Mouse (Mus musculus) kidney, adult 9 months (tissue): Measurements from ENCODE around the gene Sacs.

Experiments used
- DNase-seq: peaks from one replicate; pipeline ENCODE4 v3.0.0; 2022

Gene Sacs

GRCm38 (mm10) chr14:61161367-61162334, 23.4 kb downstream of the Sacs start:
- DNase-seq: no peak

- no peak for DNase-seq
These were observed 26.2 kb downstream of the Sacs start for GRCm38 (mm10) chr14:61164461-61164860.

GRCm38 (mm10) chr14:61165929-61166328, 27.7 kb downstream of the Sacs start:
- DNase-seq: no peak

GRCm38 (mm10) chr14:61171261-61171970, 33.2 kb downstream of the Sacs start:
- no peak for DNase-seq

- DNase-seq: peak; percentile 98
These were observed 34.4 kb downstream of the Sacs start for GRCm38 (mm10) chr14:61172548-61173158.

- peak; percentile 38 for DNase-seq
These were observed 35.0 kb downstream of the Sacs start for GRCm38 (mm10) chr14:61173229-61173628.

GRCm38 (mm10) chr14:61191904-61192303, 53.6 kb downstream of the Sacs start:
- DNase-seq: no peak

GRCm38 (mm10) chr14:61192326-61192725, 54.1 kb downstream of the Sacs start:
- no peak for DNase-seq

GRCm38 (mm10) chr14:61194416-61194815, 56.2 kb downstream of the Sacs start:
- no peak for DNase-seq

GRCm38 (mm10) chr14:61210111-61210510, 71.9 kb downstream of the Sacs start:
- no peak for DNase-seq

- DNase-seq: no peak
These were observed 73.5 kb downstream of the Sacs start for GRCm38 (mm10) chr14:61211754-61212153.

- no peak for DNase-seq
These were observed 82.9 kb downstream of the Sacs start for GRCm38 (mm10) chr14:61221166-61221565.

- no peak for DNase-seq
These were observed 84.2 kb downstream of the Sacs start for GRCm38 (mm10) chr14:61222506-61222905.

GRCm38 (mm10) chr14:61223740-61224139, 85.5 kb downstream of the Sacs start:
- no peak for DNase-seq

- no peak for DNase-seq
These were observed 86.3 kb downstream of the Sacs start for GRCm38 (mm10) chr14:61224387-61225077.

GRCm38 (mm10) chr14:61226151-61226550, 87.9 kb downstream of the Sacs start:
- no peak for DNase-seq

- no peak for DNase-seq
These were observed 91.5 kb downstream of the Sacs start for GRCm38 (mm10) chr14:61229763-61230162.

- no peak for DNase-seq
These were observed 91.9 kb downstream of the Sacs start for GRCm38 (mm10) chr14:61230179-61230578.

GRCm38 (mm10) chr14:61232016-61232568, 93.8 kb downstream of the Sacs start:
- DNase-seq: no peak

- DNase-seq: no peak
These were observed 97.7 kb downstream of the Sacs start for GRCm38 (mm10) chr14:61235846-61236474.

GRCm38 (mm10) chr14:61237101-61237654, 98.9 kb downstream of the Sacs start:
- no peak for DNase-seq

- DNase-seq: no peak
These were observed 100.5 kb downstream of the Sacs start for GRCm38 (mm10) chr14:61238751-61239150.
